Mouse (Mus musculus): ENCODE data around the gene Acad11. TPM values are rescaled to one million over a fixed set of nuclear protein-coding genes. Genes with fewer than 3 reads are reported as not detected.
A peak's percentile ranks its signal among the peaks of the same experiment; 100 is the strongest.

The Acad11 gene
- polyA plus RNA-seq (2015; fragmentation: Nextera tagmentation; extraction: Ambion mirVana): 6.8 and 7.3 TPM in 2 replicates

GRCm38 (mm10) chr9:104063244-104063961 lies at the start of gene Acad11:
Gene Acad11 (plus strand): TSS chr9:104063377.
- WGBS: 0% methylated on average over 30 of the region's 30 CpGs
- Histone ChIP-seq H3K4me1 (peaks cover 25% of the 10 kb centered on the region), H3K4me3 (peak within 1 kb of the TSS; percentile 98), H3K9ac (peak within 1 kb of the TSS; percentile 96), H3K36me3 (replicated peaks) (peaks cover 12% of the 10 kb centered on the region; the same call in 1 of the 2 replicates), H3K9me3 (no peaks in the 10 kb centered on the region), H3K27ac (peak within 1 kb of the TSS; percentile 80), H3K27me3 (replicated peaks) (no peaks in the 10 kb centered on the region), H3K4me2 (peak within 1 kb of the TSS; percentile 91)
- ATAC-seq (replicated peaks): peak; percentile 98

- Histone ChIP-seq H3K9ac (no peak overlapping the region), H3K4me1 (no peaks in the 10 kb centered on the region), H3K4me3 (no peak overlapping the region), H3K9me3 (no peaks in the 10 kb centered on the region), H3K4me2 (no peak overlapping the region), H3K36me3 (replicated peaks) (0 out of 2 replicates have a peak, but pooled peaks cover 2% of the 10 kb centered on the region), H3K27ac (no peak overlapping the region), H3K27me3 (replicated peaks) (no peaks in the 10 kb centered on the region)
- 56% methylated on average over 1 of the region's 1 CpGs for WGBS
- no peak for ATAC-seq (replicated peaks)
Observed at GRCm38 (mm10) chr9:104014526-104014925, 48.7 kb upstream of the Acad11 start.

- WGBS: 93% methylated on average over 10 of the region's 10 CpGs
- no peak overlapping the region for H3K4me3 ChIP-seq
- no peaks in the 10 kb centered on the region for H3K27me3 ChIP-seq (replicated peaks)
- H3K4me1 ChIP-seq: no peaks in the 10 kb centered on the region
- no peak overlapping the region for H3K4me2 ChIP-seq
- no peak overlapping the region for H3K27ac ChIP-seq
- no peak overlapping the region for H3K9ac ChIP-seq
- ATAC-seq (replicated peaks): no peak
- no peaks in the 10 kb centered on the region for H3K9me3 ChIP-seq
- H3K36me3 ChIP-seq (replicated peaks): 0 out of 2 replicates have a peak, but pooled peaks cover 1% of the 10 kb centered on the region
Observed at GRCm38 (mm10) chr9:104021026-104021425, 42.2 kb upstream of the Acad11 start.

- H3K9ac ChIP-seq: no peak overlapping the region
- H3K9me3 ChIP-seq: no peaks in the 10 kb centered on the region
- H3K4me1 ChIP-seq: no peaks in the 10 kb centered on the region
- no peaks in the 10 kb centered on the region for H3K27me3 ChIP-seq (replicated peaks)
- H3K27ac ChIP-seq: no peak overlapping the region
- ATAC-seq (replicated peaks): no peak
- H3K4me2 ChIP-seq: no peak overlapping the region
- H3K36me3 ChIP-seq (replicated peaks): peaks cover 10% of the 10 kb centered on the region; the same call in 1 of the 2 replicates
- 96% methylated on average over 8 of the region's 8 CpGs for WGBS
- no peak overlapping the region for H3K4me3 ChIP-seq
Observed at GRCm38 (mm10) chr9:104027186-104027585, 36.0 kb upstream of the Acad11 start.

- Histone ChIP-seq H3K9ac (no peak overlapping the region), H3K4me3 (no peak overlapping the region), H3K4me1 (no peaks in the 10 kb centered on the region), H3K9me3 (no peaks in the 10 kb centered on the region), H3K27me3 (replicated peaks) (no peaks in the 10 kb centered on the region), H3K4me2 (no peak overlapping the region), H3K27ac (no peak overlapping the region), H3K36me3 (replicated peaks) (peaks cover 10% of the 10 kb centered on the region; the same call in 1 of the 2 replicates)
- WGBS: 94% methylated on average over 11 of the region's 11 CpGs
- no peak for ATAC-seq (replicated peaks)
Observed at GRCm38 (mm10) chr9:104029861-104030260, 33.3 kb upstream of the Acad11 start.

- Histone ChIP-seq H3K9me3 (no peaks in the 10 kb centered on the region), H3K27ac (no peak overlapping the region), H3K4me3 (no peak overlapping the region), H3K36me3 (replicated peaks) (no peaks in the 10 kb centered on the region), H3K4me1 (no peaks in the 10 kb centered on the region), H3K4me2 (no peak overlapping the region), H3K27me3 (replicated peaks) (no peaks in the 10 kb centered on the region), H3K9ac (no peak overlapping the region)
- ATAC-seq (replicated peaks): no peak
- WGBS: 81% methylated on average over 8 of the region's 8 CpGs
Observed at GRCm38 (mm10) chr9:104034231-104034630, 28.9 kb upstream of the Acad11 start.

- H3K4me1 ChIP-seq: no peaks in the 10 kb centered on the region
- H3K9me3 ChIP-seq: no peaks in the 10 kb centered on the region
- no peaks in the 10 kb centered on the region for H3K27me3 ChIP-seq (replicated peaks)
- WGBS: 66% methylated on average over 6 of the region's 6 CpGs
- H3K36me3 ChIP-seq (replicated peaks): no peaks in the 10 kb centered on the region
- H3K4me2 ChIP-seq: no peak overlapping the region
- no peak overlapping the region for H3K9ac ChIP-seq
- no peak overlapping the region for H3K27ac ChIP-seq
- no peak for ATAC-seq (replicated peaks)
- no peak overlapping the region for H3K4me3 ChIP-seq
Observed at GRCm38 (mm10) chr9:104034718-104035117, 28.5 kb upstream of the Acad11 start.

- no peak for ATAC-seq (replicated peaks)
- no peak overlapping the region for H3K4me2 ChIP-seq
- no peaks in the 10 kb centered on the region for H3K36me3 ChIP-seq (replicated peaks)
- no peaks in the 10 kb centered on the region for H3K4me1 ChIP-seq
- no peak overlapping the region for H3K27ac ChIP-seq
- no peak overlapping the region for H3K9ac ChIP-seq
- no peak overlapping the region for H3K4me3 ChIP-seq
- no peaks in the 10 kb centered on the region for H3K27me3 ChIP-seq (replicated peaks)
- WGBS: 46% methylated on average over 24 of the region's 24 CpGs
- H3K9me3 ChIP-seq: no peaks in the 10 kb centered on the region
Observed at GRCm38 (mm10) chr9:104035261-104036015, 27.7 kb upstream of the Acad11 start.

GRCm38 (mm10) chr9:104038266-104038665 lies 24.9 kb upstream of the Acad11 start:
- Histone ChIP-seq H3K27ac (no peak overlapping the region), H3K36me3 (replicated peaks) (no peaks in the 10 kb centered on the region), H3K9ac (no peak overlapping the region), H3K27me3 (replicated peaks) (no peaks in the 10 kb centered on the region), H3K4me2 (no peak overlapping the region), H3K9me3 (no peaks in the 10 kb centered on the region), H3K4me1 (no peaks in the 10 kb centered on the region), H3K4me3 (no peak overlapping the region)
- WGBS: 92% methylated on average over 13 of the region's 13 CpGs
- ATAC-seq (replicated peaks): no peak

GRCm38 (mm10) chr9:104039031-104039695 lies 24.0 kb upstream of the Acad11 start:
- WGBS: 92% methylated on average over 21 of the region's 21 CpGs

GRCm38 (mm10) chr9:104039742-104040141 lies 23.4 kb upstream of the Acad11 start:
- H3K9me3 ChIP-seq: no peaks in the 10 kb centered on the region
- WGBS: 83% methylated on average over 4 of the region's 4 CpGs
- no peak overlapping the region for H3K27ac ChIP-seq
- no peak for ATAC-seq (replicated peaks)
- H3K4me3 ChIP-seq: no peak overlapping the region
- H3K4me1 ChIP-seq: no peaks in the 10 kb centered on the region
- no peak overlapping the region for H3K4me2 ChIP-seq
- H3K27me3 ChIP-seq (replicated peaks): no peaks in the 10 kb centered on the region
- no peak overlapping the region for H3K9ac ChIP-seq
- H3K36me3 ChIP-seq (replicated peaks): no peaks in the 10 kb centered on the region; the same call in 1 of the 2 replicates

More at GRCm38 (mm10) chr9:104039031-104039695, 24.0 kb upstream of the Acad11 start:
- Histone ChIP-seq H3K4me3 (no peak overlapping the region), H3K36me3 (replicated peaks) (no peaks in the 10 kb centered on the region), H3K9me3 (no peaks in the 10 kb centered on the region), H3K4me2 (no peak overlapping the region), H3K9ac (no peak overlapping the region), H3K27ac (no peak overlapping the region), H3K4me1 (no peaks in the 10 kb centered on the region), H3K27me3 (replicated peaks) (no peaks in the 10 kb centered on the region)
- no peak for ATAC-seq (replicated peaks)

- Histone ChIP-seq H3K4me2 (no peak within 1 kb of the TSS), H3K4me1 (no peaks in the 10 kb centered on the region), H3K4me3 (no peak within 1 kb of the TSS), H3K27ac (no peak within 1 kb of the TSS), H3K9me3 (no peaks in the 10 kb centered on the region), H3K27me3 (replicated peaks) (no peaks in the 10 kb centered on the region), H3K9ac (no peak within 1 kb of the TSS), H3K36me3 (replicated peaks) (no peaks in the 10 kb centered on the region; the same call in 1 of the 2 replicates)
- no peak for ATAC-seq (replicated peaks)
- WGBS: 67% methylated on average over 2 of the region's 2 CpGs
Observed at GRCm38 (mm10) chr9:104040362-104040761, 22.8 kb upstream of the Acad11 start, which contains the start of gene Gm28305. Gene Gm28305 (plus strand): TSS chr9:104040662.
